Mouse (Mus musculus) embryo, embryonic 9.5 days (tissue): ENCODE measurements around the gene Mef2b.

Source experiments
- DNase-seq: peaks from one replicate; pipeline ENCODE4 v3.0.0-alpha.2; 2017; ENCODE audit errors: extremely low spot score

Mef2b gene

GRCm38 (mm10) chr8:70134086-70134485, 5.4 kb upstream of the Mef2b start:
- DNase-seq, result no peak

- no peak for DNase-seq
Measured at GRCm38 (mm10) chr8:70134931-70135330, 4.6 kb upstream of the Mef2b start.

- DNase-seq, result no peak
Measured at GRCm38 (mm10) chr8:70136591-70136990, 2.9 kb upstream of the Mef2b start.

- no peak for DNase-seq
Measured at GRCm38 (mm10) chr8:70137890-70138289, 1.6 kb upstream of the Mef2b start.

GRCm38 (mm10) chr8:70139981-70140380, 470 bp downstream of the Mef2b start:
- no peak for DNase-seq

- DNase-seq, result no peak
Measured at GRCm38 (mm10) chr8:70147678-70148607, 8.4 kb downstream of the Mef2b start.

- peak; percentile 31 for DNase-seq
Measured at GRCm38 (mm10) chr8:70150158-70150557, 10.6 kb downstream of the Mef2b start.

- DNase-seq, result peak; percentile 74
Measured at GRCm38 (mm10) chr8:70152537-70153257, 13.2 kb downstream of the Mef2b start.

- DNase-seq, result no peak
Measured at GRCm38 (mm10) chr8:70157240-70157800, 17.8 kb downstream of the Mef2b start.

- peak; percentile 89 for DNase-seq
Measured at GRCm38 (mm10) chr8:70158069-70158853, 18.8 kb downstream of the Mef2b start.

GRCm38 (mm10) chr8:70159211-70159610, 19.7 kb downstream of the Mef2b start:
- no peak for DNase-seq

GRCm38 (mm10) chr8:70160015-70160414, 20.5 kb downstream of the Mef2b start:
- DNase-seq, result no peak

GRCm38 (mm10) chr8:70163316-70163715, 23.8 kb downstream of the Mef2b start:
- no peak for DNase-seq

- peak; percentile 86 for DNase-seq
Measured at GRCm38 (mm10) chr8:70166504-70167110, 27.1 kb downstream of the Mef2b start.

GRCm38 (mm10) chr8:70170116-70170515, 30.6 kb downstream of the Mef2b start:
- DNase-seq, result no peak

- DNase-seq, result no peak
Measured at GRCm38 (mm10) chr8:70170748-70171147, 31.2 kb downstream of the Mef2b start.

GRCm38 (mm10) chr8:70171240-70171639, 31.7 kb downstream of the Mef2b start:
- no peak for DNase-seq

GRCm38 (mm10) chr8:70172043-70172681, 32.7 kb downstream of the Mef2b start, which contains the start of gene Tmem161a:
Gene Tmem161a (plus strand): TSS chr8:70172356.
- peak; percentile 90 for DNase-seq

GRCm38 (mm10) chr8:70173320-70173719, 33.8 kb downstream of the Mef2b start:
- no peak for DNase-seq

GRCm38 (mm10) chr8:70174079-70174478, 34.6 kb downstream of the Mef2b start:
- DNase-seq, result no peak

GRCm38 (mm10) chr8:70178231-70178630, 38.7 kb downstream of the Mef2b start:
- no peak for DNase-seq
